In the genomic region with DNA sequence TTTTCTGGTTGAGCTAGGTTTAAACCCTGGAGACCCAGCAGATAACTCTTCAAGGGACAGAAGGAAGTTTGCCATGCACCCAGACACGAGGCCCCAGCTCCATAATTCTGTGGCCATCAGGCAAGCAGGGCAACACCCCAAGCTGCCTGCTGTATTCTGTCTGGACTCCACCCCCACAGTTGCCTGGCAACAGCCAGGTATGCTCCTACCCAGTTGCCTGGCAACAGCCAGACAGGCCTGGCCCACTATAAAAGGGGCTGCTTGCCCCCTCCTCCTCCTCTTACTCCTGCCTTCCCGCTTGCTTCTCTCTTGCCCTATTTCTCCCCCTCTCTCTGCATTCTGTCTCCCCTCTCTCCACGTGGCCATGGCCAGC, we compare ENCODE assay signal across 9 mouse cellular contexts. TPM values are rescaled to one million over a fixed set of nuclear protein-coding genes. Genes with fewer than 3 reads are reported as not detected.
DNase-seq lines count a peak whose midpoint lies in the region; ATAC-seq and TF ChIP-seq lines count a peak whose summit lies in the region.
"Had no signal": no experiment of that assay in that cellular context is flagged by ENCODE, and none has a peak within 500 bp of the region (broad histone marks: within the 10 kb centered on the region; RNA-seq: fewer than 3 reads in every experiment).

No protein-coding gene starts in this region.

- H3K27ac ChIP-seq in kidney, embryonic 14.5 days (ENCODE audit: low read depth, low read length), result no peak overlapping the region
- no peak overlapping the region for H3K27ac ChIP-seq in kidney, adult 2 months (ENCODE audit: insufficient read depth, low read depth, low read length)
- peak overlapping the region; percentile 60 for H3K27ac ChIP-seq in hindbrain, embryonic 12.5 days
- H3K27ac ChIP-seq in midbrain, postnatal 0 days (ENCODE audit: low read depth, low read length), result peak overlapping the region; percentile 39; the same call in 1 of the 2 replicates
- H3K27ac ChIP-seq in heart, embryonic 12.5 days (ENCODE audit: poor library complexity, severe bottlenecking), result no peak overlapping the region
- no peak overlapping the region for H3K27ac ChIP-seq in thymus, adult 2 months (ENCODE audit: control insufficient read depth, insufficient read depth, low read length)
- H3K27ac ChIP-seq: liver, embryonic 15.5 days had no signal

- no peak for DNase-seq in kidney, adult 2 months
- DNase-seq in cerebellum, postnatal 25 days, result peak; percentile 52 to 66
- peak; percentile 64 for DNase-seq in midbrain, postnatal 0 days (ENCODE audit: low spot score)
- no peak for DNase-seq in spleen, postnatal 36 days (ENCODE audit: low spot score in 2 of 2)
- DNase-seq in thymus, adult 2 months, result no peak

- TF ChIP-seq CTCF in kidney, adult 2 months (conservative IDR thresholded peaks at IDR 0.05; ENCODE audit: insufficient read depth, insufficient read length, low read depth, low read length), result no peak
- no peak for TF ChIP-seq CTCF in midbrain, postnatal 0 days (IDR thresholded peaks at IDR 0.05)
- TF ChIP-seq CTCF in thymus, adult 2 months (IDR thresholded peaks at IDR 0.05; ENCODE audit: borderline replicate concordance, control insufficient read depth, extremely low read depth, insufficient read depth, low read length, poor library complexity), result no peak

- no peaks in the 10 kb centered on the region for H3K27me3 ChIP-seq in kidney, embryonic 14.5 days (ENCODE audit: control insufficient read depth, insufficient read depth, low read length)
- no peaks in the 10 kb centered on the region for H3K27me3 ChIP-seq in kidney, adult 2 months (replicated peaks; ENCODE audit: control insufficient read depth, insufficient read depth, low read length)
- H3K27me3 ChIP-seq in hindbrain, embryonic 12.5 days, result no peaks in the 10 kb centered on the region
- no peaks in the 10 kb centered on the region for H3K27me3 ChIP-seq in midbrain, postnatal 0 days (ENCODE audit: insufficient read depth, low read length)
- H3K27me3 ChIP-seq in heart, embryonic 12.5 days (replicated peaks), result no peaks in the 10 kb centered on the region
- no peaks in the 10 kb centered on the region for H3K27me3 ChIP-seq in thymus, adult 2 months (ENCODE audit: control insufficient read depth, insufficient read depth, low read length)
- H3K27me3 ChIP-seq: liver, embryonic 15.5 days had no signal

- H3K4me2 ChIP-seq in kidney, embryonic 14.5 days (replicated peaks; ENCODE audit: low read depth, low read length), result peak overlapping the region; percentile 21; the same call in 1 of the 2 replicates
- peak overlapping the region; percentile 30 for H3K4me2 ChIP-seq in hindbrain, embryonic 12.5 days (replicated peaks)
- H3K4me2 ChIP-seq in midbrain, postnatal 0 days (ENCODE audit: low read depth, low read length, poor library complexity, severe bottlenecking), result peak overlapping the region; percentile 30
- H3K4me2 ChIP-seq in heart, embryonic 12.5 days, result no peak overlapping the region
- H3K4me2 ChIP-seq: liver, embryonic 15.5 days had no signal

- WGBS in kidney, embryonic 14.5 days, result 13% methylated on average over 3 of the region's 3 CpGs
- WGBS in kidney, adult 2 months, result 41% methylated on average over 3 of the region's 3 CpGs
- WGBS in hindbrain, embryonic 12.5 days, result 9% methylated on average over 3 of the region's 3 CpGs
- WGBS in midbrain, postnatal 0 days, result 13% methylated on average over 3 of the region's 3 CpGs
- 12% methylated on average over 3 of the region's 3 CpGs for WGBS in heart, embryonic 12.5 days
- WGBS in thymus, adult 2 months, result 68% methylated on average over 3 of the region's 3 CpGs

- no peak overlapping the region for H3K9ac ChIP-seq in kidney, embryonic 14.5 days (ENCODE audit: low read depth, low read length)
- peak overlapping the region; percentile 18; the same call in 1 of the 2 replicates for H3K9ac ChIP-seq in hindbrain, embryonic 12.5 days
- no peak overlapping the region for H3K9ac ChIP-seq in midbrain, postnatal 0 days (replicated peaks; ENCODE audit: low read length, poor library complexity, severe bottlenecking)
- H3K9ac ChIP-seq in heart, embryonic 12.5 days, result no peak overlapping the region
- H3K9ac ChIP-seq: liver, embryonic 15.5 days had no signal

- H3K36me3 ChIP-seq in kidney, embryonic 14.5 days (ENCODE audit: control insufficient read depth, insufficient read depth, low read length), result no peaks in the 10 kb centered on the region
- no peaks in the 10 kb centered on the region for H3K36me3 ChIP-seq in kidney, adult 2 months (ENCODE audit: control insufficient read depth, insufficient read depth, low read length)
- H3K36me3 ChIP-seq in hindbrain, embryonic 12.5 days, result no peaks in the 10 kb centered on the region
- H3K36me3 ChIP-seq in midbrain, postnatal 0 days (ENCODE audit: insufficient read depth, low read length), result no peaks in the 10 kb centered on the region
- no peaks in the 10 kb centered on the region for H3K36me3 ChIP-seq in heart, embryonic 12.5 days
- no peaks in the 10 kb centered on the region for H3K36me3 ChIP-seq in thymus, adult 2 months (ENCODE audit: control insufficient read depth, insufficient read depth, low read length)
- H3K36me3 ChIP-seq: liver, embryonic 15.5 days had no signal

- no peak overlapping the region for H3K4me3 ChIP-seq in kidney, embryonic 14.5 days (ENCODE audit: low read length)
- no peak overlapping the region for H3K4me3 ChIP-seq in kidney, adult 2 months (ENCODE audit: insufficient read depth, low read depth, low read length)
- no peak overlapping the region for H3K4me3 ChIP-seq in hindbrain, embryonic 12.5 days
- no peak overlapping the region for H3K4me3 ChIP-seq in midbrain, postnatal 0 days (ENCODE audit: low read depth, low read length)
- H3K4me3 ChIP-seq in heart, embryonic 12.5 days, result no peak overlapping the region
- H3K4me3 ChIP-seq in thymus, adult 2 months (ENCODE audit: control insufficient read depth, insufficient read depth, low read length), result no peak overlapping the region
- H3K4me3 ChIP-seq: liver, embryonic 15.5 days had no signal

- TF ChIP-seq POLR2A in kidney, adult 2 months (IDR thresholded peaks at IDR 0.05; ENCODE audit: low read depth, low read length), result no peak
- TF ChIP-seq POLR2A in thymus, adult 2 months (IDR thresholded peaks at IDR 0.05; ENCODE audit: control insufficient read depth, extremely low read depth, insufficient read depth, low read length, poor library complexity), result no peak

- H3K4me1 ChIP-seq in kidney, embryonic 14.5 days (ENCODE audit: control insufficient read depth, insufficient read depth, low read length), result peaks cover 12% of the 10 kb centered on the region; the same call in 1 of the 2 replicates
- H3K4me1 ChIP-seq in kidney, adult 2 months (ENCODE audit: control insufficient read depth, insufficient read depth, low read length), result no peaks in the 10 kb centered on the region
- peaks cover 51% of the 10 kb centered on the region for H3K4me1 ChIP-seq in hindbrain, embryonic 12.5 days
- H3K4me1 ChIP-seq in midbrain, postnatal 0 days (ENCODE audit: insufficient read depth, low read length), result peaks cover 13% of the 10 kb centered on the region
- peaks cover 9% of the 10 kb centered on the region for H3K4me1 ChIP-seq in heart, embryonic 12.5 days (replicated peaks)
- H3K4me1 ChIP-seq in thymus, adult 2 months (replicated peaks; ENCODE audit: control insufficient read depth, insufficient read depth, low read length), result peaks cover 2% of the 10 kb centered on the region; the same call in 1 of the 2 replicates
- H3K4me1 ChIP-seq: liver, embryonic 15.5 days had no signal

- no peaks in the 10 kb centered on the region for H3K9me3 ChIP-seq in kidney, embryonic 14.5 days (ENCODE audit: control insufficient read depth, low read length)
- no peaks in the 10 kb centered on the region for H3K9me3 ChIP-seq in hindbrain, embryonic 12.5 days (replicated peaks)
- H3K9me3 ChIP-seq in midbrain, postnatal 0 days (ENCODE audit: low read length), result no peaks in the 10 kb centered on the region
- H3K9me3 ChIP-seq in heart, embryonic 12.5 days (replicated peaks), result no peaks in the 10 kb centered on the region
- H3K9me3 ChIP-seq: liver, embryonic 15.5 days had no signal

- ATAC-seq in kidney, embryonic 14.5 days (ENCODE audit: low FRiP score, low TSS enrichment), result peak; percentile 81
- peak; percentile 92 for ATAC-seq in hindbrain, embryonic 12.5 days (ENCODE audit: low FRiP score)
- ATAC-seq in midbrain, postnatal 0 days (ENCODE audit: low FRiP score), result peak; percentile 84
- no peak for ATAC-seq in heart, embryonic 12.5 days (ENCODE audit: insufficient number of reproducible peaks, low FRiP score)

RNA-seq across cellular contexts. Expression of gene Dclk2, which starts 57.7 kb away (rescaled TPM):
- 2.3 and 3.6 TPM in 2 replicates for polyA plus RNA-seq in kidney, embryonic 14.5 days (2014; fragmentation: Nextera tagmentation; extraction: Ambion mirVana)
- 3.2 and 3.7 TPM in 2 replicates for polyA plus RNA-seq in kidney, adult 2 months (2012; rRNA removed)
- 74.8 and 88.3 TPM in 2 replicates for polyA plus RNA-seq in hindbrain, embryonic 12.5 days (2016; fragmentation: Nextera tagmentation; extraction: Ambion mirVana)
- total RNA-seq in midbrain, postnatal 0 days (2014; rRNA removed), result 158 and 162 TPM in 2 replicates
- 61.8 and 71.6 TPM in 2 replicates for polyA plus RNA-seq in midbrain, postnatal 0 days (2015; fragmentation: Nextera tagmentation; extraction: Ambion mirVana)
- polyA plus RNA-seq in heart, embryonic 12.5 days (2016; fragmentation: Nextera tagmentation; extraction: Ambion mirVana), result 5.1 and 5.9 TPM in 2 replicates
- polyA plus RNA-seq in thymus, adult 2 months (2012; rRNA removed), result 55.5 and 65.8 TPM in 2 replicates

Comparison
In these comparisons a context has a peak if more than half of its experiments do, and no peak if none do; other contexts are left out.
1. H3K27ac ChIP-seq: peak in hindbrain, embryonic 12.5 days (single experiment) and midbrain, postnatal 0 days (single experiment); none in kidney, embryonic 14.5 days (single experiment), kidney, adult 2 months (single experiment), heart, embryonic 12.5 days (single experiment) and thymus, adult 2 months (single experiment).
2. DNase-seq: peak in cerebellum, postnatal 25 days (2 of 2) and midbrain, postnatal 0 days (single experiment); none in kidney, adult 2 months (single experiment), spleen, postnatal 36 days (0 of 2) and thymus, adult 2 months (single experiment).